Mouse (Mus musculus) testis, adult 2 months (tissue): Measurements from ENCODE around the gene Gnaq. TPM values are rescaled to one million over a fixed set of nuclear protein-coding genes. Genes with fewer than 3 reads are reported as not detected.
A peak's percentile ranks its signal among the peaks of the same experiment; 100 is the strongest.
"Not testable (repeated sequence)": the region's sequence is repeated elsewhere in the genome, so short reads cannot be mapped to it uniquely, and the experiment has no call there.

Source experiments
- H3K27ac ChIP-seq: fragments of 200-500 bp; 2 replicates; pipeline ENCODE4 v1.5.1; 2012; ENCODE audit warnings: low read depth, low read length; ENCODE audit not compliant: control insufficient read depth, insufficient read depth
- H3K27me3 ChIP-seq: fragments of 200-500 bp; 2 replicates; pipeline ENCODE4 v1.6.1; 2012; ENCODE audit warnings: mild to moderate bottlenecking, low read length, moderate library complexity; ENCODE audit not compliant: control insufficient read depth, insufficient read depth
- H3K36me3 ChIP-seq: fragments of 200-500 bp; 2 replicates; pipeline ENCODE4 v1.6.1; 2012; ENCODE audit warnings: mild to moderate bottlenecking, low read length; ENCODE audit not compliant: control insufficient read depth, insufficient read depth
- H3K4me1 ChIP-seq: fragments of 200-500 bp; 2 replicates; pipeline ENCODE4 v1.6.1; 2012; ENCODE audit warnings: low read length; ENCODE audit not compliant: control insufficient read depth, insufficient read depth
- H3K4me3 ChIP-seq: fragments of 200-500 bp; 2 replicates; pipeline ENCODE4 v1.5.1; 2012; ENCODE audit warnings: low read depth, mild to moderate bottlenecking, low read length, moderate library complexity, mixed read lengths; ENCODE audit not compliant: control insufficient read depth
- CTCF ChIP-seq: fragments of 200-500 bp; IDR thresholded peaks from 2 replicates; pipeline ENCODE4 v1.5.1; 2012; ENCODE audit warnings: low read depth, mild to moderate bottlenecking, inconsistent platforms, low read length, moderate library complexity; ENCODE audit not compliant: control insufficient read depth, insufficient read depth, insufficient replicate concordance
- POLR2A ChIP-seq: fragments of 200-500 bp; IDR thresholded peaks from 2 replicates; pipeline ENCODE4 v1.6.1; 2012; ENCODE audit warnings: low read depth, mild to moderate bottlenecking, inconsistent platforms, low read length, moderate library complexity; ENCODE audit not compliant: control insufficient read depth
- polyA plus RNA-seq: library from polyadenylated mRNA; depleted of rRNA; stranded (reverse); fragments of >200 nt; gene quantifications from 2 replicates; pipeline ENCODE4 v1.2.3, GENCODE M21; 2012; rRNA removed

Gnaq gene
- polyA plus RNA-seq = 4.5 and 5.5 TPM in 2 replicates

- no peak; the same call in 1 of the 2 replicates for TF ChIP-seq POLR2A
- no peak for TF ChIP-seq CTCF
- H3K4me3 ChIP-seq = peak within 1 kb of the TSS; percentile 97
- H3K27ac ChIP-seq = peak within 1 kb of the TSS; percentile 93
- peaks cover 5% of the 10 kb centered on the region for H3K4me1 ChIP-seq
- H3K36me3 ChIP-seq = no peaks in the 10 kb centered on the region
- H3K27me3 ChIP-seq = no peaks in the 10 kb centered on the region
Observed at GRCm38 (mm10) chr19:16132791-16132864, at the start of gene Gnaq. TSS of gene Gnaq (plus strand) at chr19:16132831.

DNA sequence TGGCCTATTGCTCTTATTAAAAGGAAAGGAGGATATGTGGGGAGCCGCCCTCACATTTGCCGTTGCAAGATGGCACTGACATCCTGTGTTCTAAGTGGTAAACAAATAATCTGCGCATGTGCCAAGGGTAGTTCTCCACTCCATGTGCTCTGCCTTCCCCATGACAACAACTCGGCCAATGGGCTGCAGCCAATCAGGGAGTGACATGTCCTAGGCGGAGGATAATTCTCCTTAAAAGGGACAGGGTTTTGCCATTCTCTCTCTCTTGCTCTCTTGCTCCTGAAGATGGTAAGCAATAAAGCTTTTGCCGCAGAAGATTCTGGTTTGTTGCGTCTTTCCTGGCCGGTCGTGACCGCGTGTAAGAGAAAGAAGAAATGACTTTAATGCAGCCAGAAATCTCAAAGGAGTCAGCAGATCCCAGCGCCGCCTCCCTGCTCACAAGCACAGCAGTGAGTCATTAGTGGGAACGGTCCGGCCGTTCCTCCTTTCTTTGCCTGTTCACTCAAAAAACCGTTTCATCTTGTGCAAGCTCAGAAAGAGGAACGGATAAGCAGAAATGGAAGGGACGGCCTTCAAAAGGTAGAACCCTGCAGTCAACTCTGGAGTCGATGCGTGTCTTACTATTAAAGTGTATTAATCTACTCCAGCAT lies 48.5 kb upstream of the Gnaq start:
- H3K36me3 ChIP-seq, H3K4me3 ChIP-seq, H3K27me3 ChIP-seq, H3K27ac ChIP-seq, H3K4me1 ChIP-seq: not testable (repeated sequence)

- Histone ChIP-seq H3K4me3 (no peak overlapping the region), H3K27ac (no peak overlapping the region), H3K4me1 (no peaks in the 10 kb centered on the region), H3K27me3 (no peaks in the 10 kb centered on the region), H3K36me3 (no peaks in the 10 kb centered on the region)
- TF ChIP-seq POLR2A (no peak), CTCF (no peak)
Observed at GRCm38 (mm10) chr19:16085248-16085647, 47.4 kb upstream of the Gnaq start.

DNA sequence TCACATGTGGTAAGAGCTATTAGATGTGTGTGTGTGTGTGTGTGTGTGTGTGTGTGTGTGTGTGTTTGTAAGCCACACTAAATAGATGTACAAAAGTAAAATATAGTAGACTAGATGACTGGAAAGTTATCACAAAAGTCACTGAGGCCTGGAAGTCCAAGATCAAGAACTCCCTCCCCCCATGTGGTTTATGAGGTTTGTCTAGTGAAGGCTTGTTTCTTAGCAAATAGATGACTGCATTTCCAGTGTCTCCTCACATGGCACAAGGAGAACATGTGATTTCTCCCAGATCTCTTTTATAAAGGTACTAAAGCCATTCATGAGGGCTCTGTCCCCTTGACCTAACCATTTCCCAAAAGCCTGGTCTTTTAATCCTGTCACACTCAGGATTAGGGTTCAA lies 46.5 kb upstream of the Gnaq start:
- H3K4me3 ChIP-seq = no peak overlapping the region
- no peaks in the 10 kb centered on the region for H3K36me3 ChIP-seq
- no peak overlapping the region for H3K27ac ChIP-seq
- H3K4me1 ChIP-seq = no peaks in the 10 kb centered on the region
- H3K27me3 ChIP-seq = no peaks in the 10 kb centered on the region
- TF ChIP-seq POLR2A = no peak
- no peak for TF ChIP-seq CTCF

DNA sequence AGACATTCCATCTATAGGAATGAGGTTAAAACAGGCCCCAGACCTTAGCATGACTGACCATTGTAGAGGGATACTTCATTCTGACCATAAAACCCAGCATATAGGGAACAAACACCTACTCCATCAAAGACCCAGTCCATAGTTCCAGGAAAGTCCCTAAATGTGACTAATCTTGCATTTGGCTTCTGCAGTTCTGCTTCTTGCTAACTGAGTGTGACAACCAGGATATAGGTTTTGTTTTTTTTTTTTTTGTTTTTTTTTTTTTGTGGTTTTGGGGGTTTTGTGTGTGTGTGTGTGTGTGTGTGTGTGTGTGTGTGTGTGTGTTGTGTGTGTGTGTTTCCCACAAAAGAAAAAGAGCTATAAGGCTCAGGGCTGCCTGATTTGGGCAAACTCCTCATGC lies 46.0 kb upstream of the Gnaq start:
- Histone ChIP-seq H3K4me3 (no peak overlapping the region), H3K36me3 (no peaks in the 10 kb centered on the region), H3K27ac (no peak overlapping the region), H3K4me1 (no peaks in the 10 kb centered on the region), H3K27me3 (no peaks in the 10 kb centered on the region)
- TF ChIP-seq CTCF = no peak
- no peak for TF ChIP-seq POLR2A

- H3K4me3 ChIP-seq = no peak overlapping the region
- H3K27me3 ChIP-seq = no peaks in the 10 kb centered on the region
- H3K27ac ChIP-seq = no peak overlapping the region
- no peaks in the 10 kb centered on the region for H3K4me1 ChIP-seq
- no peaks in the 10 kb centered on the region for H3K36me3 ChIP-seq
- TF ChIP-seq CTCF (no peak), POLR2A (no peak)
Observed at GRCm38 (mm10) chr19:16087391-16087790, 45.2 kb upstream of the Gnaq start.

DNA sequence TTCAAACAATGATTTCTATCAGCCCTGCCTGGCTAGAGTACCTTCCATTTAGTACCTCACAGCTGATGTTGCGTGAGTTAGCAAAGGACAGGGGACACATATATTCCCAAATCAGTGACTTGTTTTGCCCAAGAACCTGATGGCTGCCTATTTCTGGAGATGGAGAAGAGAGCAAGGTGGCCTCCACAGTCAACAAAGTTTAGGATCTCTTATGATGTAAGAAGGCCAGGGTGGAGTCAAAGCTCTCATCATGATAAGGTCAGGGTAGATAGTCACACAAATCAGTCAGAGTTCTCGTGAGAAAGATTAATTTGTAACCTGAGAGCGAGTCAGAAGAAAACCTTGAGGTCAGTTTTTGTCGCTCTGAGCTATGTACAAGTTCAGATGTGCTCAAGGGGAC lies 39.0 kb upstream of the Gnaq start:
- no peaks in the 10 kb centered on the region for H3K27me3 ChIP-seq
- H3K27ac ChIP-seq = no peak overlapping the region
- no peaks in the 10 kb centered on the region for H3K4me1 ChIP-seq
- H3K4me3 ChIP-seq = no peak overlapping the region
- no peak for TF ChIP-seq POLR2A
- TF ChIP-seq CTCF = no peak
- no peaks in the 10 kb centered on the region for H3K36me3 ChIP-seq

GRCm38 (mm10) chr19:16109901-16110300 lies 22.7 kb upstream of the Gnaq start:
- Histone ChIP-seq H3K27ac (no peak overlapping the region), H3K27me3 (no peaks in the 10 kb centered on the region), H3K36me3 (no peaks in the 10 kb centered on the region), H3K4me3 (no peak overlapping the region), H3K4me1 (no peaks in the 10 kb centered on the region)
- TF ChIP-seq CTCF (no peak), POLR2A (no peak)
